Mouse (Mus musculus): Measurements from ENCODE around the gene Mlec. TPM values are rescaled to one million over a fixed set of nuclear protein-coding genes. Genes with fewer than 3 reads are reported as not detected.
A peak's percentile ranks its signal among the peaks of the same experiment; 100 is the strongest.

The Mlec gene
- polyA plus RNA-seq, 1 experiment from 2014 or later, result 50.7 TPM

GRCm38 (mm10) chr5:115125211-115125871, 32.6 kb downstream of the Mlec start:
- no peak overlapping the region for H3K9ac ChIP-seq (ENCODE audit: low read length)

DNA sequence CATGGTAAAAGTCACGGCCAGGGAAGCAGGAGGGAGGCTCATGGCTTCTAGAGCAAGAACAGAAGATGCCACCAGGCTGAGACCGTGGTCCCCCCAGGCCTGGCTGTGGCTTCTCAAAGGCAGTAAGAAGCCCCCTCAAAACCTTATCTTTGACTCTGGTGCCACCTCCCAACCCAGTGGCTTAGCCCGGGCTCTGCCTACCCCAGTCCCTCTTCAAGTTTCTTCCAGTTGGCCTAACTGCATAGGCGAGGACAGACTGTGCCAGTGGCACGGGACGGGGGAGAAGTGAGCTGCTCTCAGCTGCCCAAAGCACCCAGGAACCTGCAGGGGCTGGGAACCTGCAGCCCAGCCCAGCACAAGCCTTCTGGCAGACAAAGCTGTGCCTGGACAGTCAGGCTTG, 33.3 kb downstream of the Mlec start:
- no peak overlapping the region for H3K9ac ChIP-seq (ENCODE audit: low read length)
- ATAC-seq (replicated peaks; ENCODE audit: extremely low read depth, insufficient read depth, low FRiP score), result no peak
- H3K27ac ChIP-seq (ENCODE audit: low read length), result no peak overlapping the region
- H3K4me1 ChIP-seq (ENCODE audit: control insufficient read depth, insufficient read depth, low read length), result peaks cover 3% of the 10 kb centered on the region
- no peak overlapping the region for H3K4me2 ChIP-seq (ENCODE audit: low read depth, low read length)
- H3K4me3 ChIP-seq (ENCODE audit: low read length), result no peak overlapping the region
- H3K27me3 ChIP-seq (ENCODE audit: control insufficient read depth, insufficient read depth, low read length), result no peaks in the 10 kb centered on the region
- peaks cover 11% of the 10 kb centered on the region; the same call in 1 of the 2 replicates for H3K36me3 ChIP-seq (ENCODE audit: control insufficient read depth, insufficient read depth)
- H3K9me3 ChIP-seq (replicated peaks; ENCODE audit: control insufficient read depth, low read length), result no peaks in the 10 kb centered on the region
- 88% methylated on average over 6 of the region's 6 CpGs for WGBS

More at GRCm38 (mm10) chr5:115125211-115125871, 32.6 kb downstream of the Mlec start:
- H3K4me2 ChIP-seq (ENCODE audit: low read depth, low read length), result no peak overlapping the region
- no peak overlapping the region for H3K4me3 ChIP-seq (ENCODE audit: low read length)
- ATAC-seq (replicated peaks; ENCODE audit: extremely low read depth, insufficient read depth, low FRiP score), result peak; percentile 73
- no peak overlapping the region for H3K27ac ChIP-seq (ENCODE audit: low read length)
- peaks cover 15% of the 10 kb centered on the region; the same call in 1 of the 2 replicates for H3K36me3 ChIP-seq (ENCODE audit: control insufficient read depth, insufficient read depth)
- H3K27me3 ChIP-seq (ENCODE audit: control insufficient read depth, insufficient read depth, low read length), result no peaks in the 10 kb centered on the region
- WGBS, result 21% methylated on average over 24 of the region's 24 CpGs
- peaks cover 3% of the 10 kb centered on the region for H3K4me1 ChIP-seq (ENCODE audit: control insufficient read depth, insufficient read depth, low read length)
- H3K9me3 ChIP-seq (replicated peaks; ENCODE audit: control insufficient read depth, low read length), result no peaks in the 10 kb centered on the region

- ATAC-seq (replicated peaks; ENCODE audit: extremely low read depth, insufficient read depth, low FRiP score), result no peak
- Histone ChIP-seq H3K9ac (ENCODE audit: low read length) (no peak overlapping the region), H3K4me1 (ENCODE audit: control insufficient read depth, insufficient read depth, low read length) (peaks cover 10% of the 10 kb centered on the region), H3K4me3 (ENCODE audit: low read length) (no peak overlapping the region), H3K27ac (ENCODE audit: low read length) (no peak overlapping the region), H3K36me3 (ENCODE audit: control insufficient read depth, insufficient read depth) (peaks cover 13% of the 10 kb centered on the region), H3K9me3 (replicated peaks; ENCODE audit: control insufficient read depth, low read length) (no peaks in the 10 kb centered on the region), H3K27me3 (ENCODE audit: control insufficient read depth, insufficient read depth, low read length) (no peaks in the 10 kb centered on the region), H3K4me2 (ENCODE audit: low read depth, low read length) (no peak overlapping the region)
- WGBS, result 76% methylated on average over 5 of the region's 5 CpGs
These were observed 37.0 kb downstream of the Mlec start for GRCm38 (mm10) chr5:115120978-115121377.

GRCm38 (mm10) chr5:115118961-115119570, 38.9 kb downstream of the Mlec start, which contains the start of gene Acads:
TSS of gene Acads (minus strand) at chr5:115119346.
- under 1% methylated on average over 39 of the region's 39 CpGs for WGBS
- H3K4me1 ChIP-seq (ENCODE audit: control insufficient read depth, insufficient read depth, low read length), result peaks cover 7% of the 10 kb centered on the region; the same call in 1 of the 2 replicates
- peak within 1 kb of the TSS; percentile 61 for H3K4me2 ChIP-seq (ENCODE audit: low read depth, low read length)
- H3K9me3 ChIP-seq (replicated peaks; ENCODE audit: control insufficient read depth, low read length), result no peaks in the 10 kb centered on the region
- H3K9ac ChIP-seq (ENCODE audit: low read length), result peak within 1 kb of the TSS; percentile 96
- H3K27me3 ChIP-seq (ENCODE audit: control insufficient read depth, insufficient read depth, low read length), result no peaks in the 10 kb centered on the region
- peak; percentile 94 for ATAC-seq (replicated peaks; ENCODE audit: extremely low read depth, insufficient read depth, low FRiP score)
- H3K27ac ChIP-seq (ENCODE audit: low read length), result peak within 1 kb of the TSS; percentile 79
- H3K36me3 ChIP-seq (ENCODE audit: control insufficient read depth, insufficient read depth), result peaks cover 23% of the 10 kb centered on the region
- peak within 1 kb of the TSS; percentile 78 for H3K4me3 ChIP-seq (ENCODE audit: low read length)

- no peaks in the 10 kb centered on the region for H3K27me3 ChIP-seq (ENCODE audit: control insufficient read depth, insufficient read depth, low read length)
- no peak overlapping the region for H3K9ac ChIP-seq (ENCODE audit: low read length)
- H3K4me2 ChIP-seq (ENCODE audit: low read depth, low read length), result no peak overlapping the region
- WGBS, result 93% methylated on average over 13 of the region's 13 CpGs
- no peak overlapping the region for H3K27ac ChIP-seq (ENCODE audit: low read length)
- no peak overlapping the region for H3K4me3 ChIP-seq (ENCODE audit: low read length)
- H3K9me3 ChIP-seq (replicated peaks; ENCODE audit: control insufficient read depth, low read length), result no peaks in the 10 kb centered on the region
- peaks cover 7% of the 10 kb centered on the region; the same call in 1 of the 2 replicates for H3K4me1 ChIP-seq (ENCODE audit: control insufficient read depth, insufficient read depth, low read length)
- H3K36me3 ChIP-seq (ENCODE audit: control insufficient read depth, insufficient read depth), result peaks cover 26% of the 10 kb centered on the region
- ATAC-seq (replicated peaks; ENCODE audit: extremely low read depth, insufficient read depth, low FRiP score), result no peak
These were observed 40.5 kb downstream of the Mlec start for GRCm38 (mm10) chr5:115117467-115117866.

GRCm38 (mm10) chr5:115116426-115116825, 41.6 kb downstream of the Mlec start:
- no peak for ATAC-seq (replicated peaks; ENCODE audit: extremely low read depth, insufficient read depth, low FRiP score)
- no peak overlapping the region for H3K9ac ChIP-seq (ENCODE audit: low read length)
- H3K9me3 ChIP-seq (replicated peaks; ENCODE audit: control insufficient read depth, low read length), result no peaks in the 10 kb centered on the region
- H3K27ac ChIP-seq (ENCODE audit: low read length), result no peak overlapping the region
- peaks cover 32% of the 10 kb centered on the region for H3K36me3 ChIP-seq (ENCODE audit: control insufficient read depth, insufficient read depth)
- H3K27me3 ChIP-seq (ENCODE audit: control insufficient read depth, insufficient read depth, low read length), result no peaks in the 10 kb centered on the region
- WGBS, result 87% methylated on average over 3 of the region's 3 CpGs
- H3K4me2 ChIP-seq (ENCODE audit: low read depth, low read length), result no peak overlapping the region
- no peak overlapping the region for H3K4me3 ChIP-seq (ENCODE audit: low read length)
- H3K4me1 ChIP-seq (ENCODE audit: control insufficient read depth, insufficient read depth, low read length), result peaks cover 7% of the 10 kb centered on the region; the same call in 1 of the 2 replicates

- H3K4me2 ChIP-seq (ENCODE audit: low read depth, low read length), result no peak overlapping the region
- no peak for ATAC-seq (replicated peaks; ENCODE audit: extremely low read depth, insufficient read depth, low FRiP score)
- no peak overlapping the region for H3K9ac ChIP-seq (ENCODE audit: low read length)
- no peaks in the 10 kb centered on the region for H3K9me3 ChIP-seq (replicated peaks; ENCODE audit: control insufficient read depth, low read length)
- 97% methylated on average over 8 of the region's 8 CpGs for WGBS
- no peaks in the 10 kb centered on the region for H3K27me3 ChIP-seq (ENCODE audit: control insufficient read depth, insufficient read depth, low read length)
- H3K36me3 ChIP-seq (ENCODE audit: control insufficient read depth, insufficient read depth), result peaks cover 36% of the 10 kb centered on the region
- H3K4me1 ChIP-seq (ENCODE audit: control insufficient read depth, insufficient read depth, low read length), result peaks cover 6% of the 10 kb centered on the region; the same call in 1 of the 2 replicates
- H3K4me3 ChIP-seq (ENCODE audit: low read length), result no peak overlapping the region
- no peak overlapping the region for H3K27ac ChIP-seq (ENCODE audit: low read length)
These were observed 43.5 kb downstream of the Mlec start for GRCm38 (mm10) chr5:115114501-115114900.

DNA sequence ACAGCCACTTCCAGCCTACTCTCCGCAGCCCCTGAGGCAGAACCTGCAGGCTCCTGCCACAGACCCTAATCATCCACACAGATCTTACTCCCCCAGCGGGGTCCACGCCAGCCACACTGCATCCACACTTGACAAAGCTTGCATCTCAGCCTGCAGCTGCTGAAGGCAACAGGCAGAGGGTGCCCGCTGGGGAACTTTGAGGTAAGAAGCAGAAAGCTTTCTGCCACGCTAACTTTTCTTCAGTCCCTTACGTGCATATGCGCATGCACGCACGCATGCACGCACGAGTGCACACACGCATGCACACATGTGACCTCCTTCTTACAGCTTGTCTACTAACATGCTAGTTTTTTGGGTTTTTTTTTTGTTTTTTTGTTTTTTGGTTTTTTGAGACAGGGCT, 44.7 kb downstream of the Mlec start:
- Histone ChIP-seq H3K9me3 (replicated peaks; ENCODE audit: control insufficient read depth, low read length) (no peaks in the 10 kb centered on the region), H3K4me1 (ENCODE audit: control insufficient read depth, insufficient read depth, low read length) (peaks cover 1% of the 10 kb centered on the region; the same call in 1 of the 2 replicates), H3K9ac (ENCODE audit: low read length) (no peak overlapping the region), H3K4me2 (ENCODE audit: low read depth, low read length) (no peak overlapping the region), H3K4me3 (ENCODE audit: low read length) (no peak overlapping the region), H3K27me3 (ENCODE audit: control insufficient read depth, insufficient read depth, low read length) (no peaks in the 10 kb centered on the region), H3K27ac (ENCODE audit: low read length) (no peak overlapping the region), H3K36me3 (ENCODE audit: control insufficient read depth, insufficient read depth) (peaks cover 36% of the 10 kb centered on the region)
- ATAC-seq (replicated peaks; ENCODE audit: extremely low read depth, insufficient read depth, low FRiP score), result no peak
- WGBS, result 90% methylated on average over 12 of the region's 12 CpGs

DNA sequence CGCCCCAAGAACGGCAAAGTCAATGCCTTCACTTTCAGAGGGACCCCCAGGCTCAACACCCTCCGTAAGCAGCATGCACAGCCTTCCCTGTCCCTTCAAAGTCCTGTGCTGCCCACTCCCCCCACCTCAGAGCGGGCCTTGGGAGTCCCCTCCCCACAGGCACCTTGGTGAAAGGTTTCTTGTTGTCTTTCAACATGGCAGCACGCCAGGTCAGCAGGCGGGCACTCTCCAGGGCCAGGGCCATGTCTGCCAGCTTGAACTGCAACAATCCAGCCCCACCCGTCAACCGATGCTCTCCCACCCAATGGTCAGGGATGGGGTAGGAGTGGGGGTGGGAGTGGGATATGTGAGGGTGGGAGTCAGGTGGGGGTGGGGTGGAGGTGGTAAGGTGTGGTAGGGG, 46.8 kb downstream of the Mlec start:
- WGBS, result 86% methylated on average over 8 of the region's 8 CpGs
- no peak for ATAC-seq (replicated peaks; ENCODE audit: extremely low read depth, insufficient read depth, low FRiP score)
- H3K36me3 ChIP-seq (ENCODE audit: control insufficient read depth, insufficient read depth), result peaks cover 29% of the 10 kb centered on the region

More for the DNA sequence above, 46.8 kb downstream of the Mlec start:
- Histone ChIP-seq H3K9me3 (replicated peaks; ENCODE audit: control insufficient read depth, low read length) (no peaks in the 10 kb centered on the region), H3K27me3 (ENCODE audit: control insufficient read depth, insufficient read depth, low read length) (no peaks in the 10 kb centered on the region), H3K9ac (ENCODE audit: low read length) (no peak overlapping the region), H3K4me2 (ENCODE audit: low read depth, low read length) (no peak overlapping the region), H3K4me1 (ENCODE audit: control insufficient read depth, insufficient read depth, low read length) (no peaks in the 10 kb centered on the region), H3K4me3 (ENCODE audit: low read length) (no peak overlapping the region), H3K27ac (ENCODE audit: low read length) (no peak overlapping the region)
